Mouse (Mus musculus) embryonic facial prominence, embryonic 11.5 days (tissue): ENCODE data around the gene Acad12. TPM values are rescaled to one million over a fixed set of nuclear protein-coding genes. Genes with fewer than 3 reads are reported as not detected.
"Not testable (repeated sequence)": the region's sequence is repeated elsewhere in the genome, so short reads cannot be mapped to it uniquely, and the experiment has no call there.

Experiments used
- ATAC-seq: fragments of 200-750 bp; cut with Nextera tagmentation; replicated peaks from 2 replicates; pipeline ENCODE4 v1.8.0; 2017; ENCODE audit warnings: low read depth; ENCODE audit not compliant: insufficient number of reproducible peaks, low FRiP score, low TSS enrichment
- DNase-seq: peaks from one replicate; pipeline ENCODE4 v3.0.0-alpha.2; 2015; ENCODE audit warnings: low spot score
- H3K27ac ChIP-seq: fragments of 300-500 bp; sonication (generic); replicated peaks from 2 replicates; pipeline ENCODE4 v1.5.1; 2014; ENCODE audit warnings: mild to moderate bottlenecking, low read depth, low read length, control low read depth
- H3K27me3 ChIP-seq: fragments of 300-500 bp; sonication (generic); 2 replicates; pipeline ENCODE4 v1.6.1; 2014; ENCODE audit warnings: mild to moderate bottlenecking, low read length, moderate library complexity, mixed read lengths; ENCODE audit not compliant: control insufficient read depth, insufficient read depth
- H3K36me3 ChIP-seq: fragments of 300-500 bp; sonication (generic); replicated peaks from 2 replicates; pipeline ENCODE4 v1.6.1; 2014; ENCODE audit warnings: low read depth, mild to moderate bottlenecking, low read length, moderate library complexity, mixed read lengths; ENCODE audit not compliant: control insufficient read depth, insufficient read depth
- H3K4me1 ChIP-seq: fragments of 300-500 bp; sonication (generic); 2 replicates; pipeline ENCODE4 v1.6.1; 2014; ENCODE audit warnings: low read length, mixed read lengths; ENCODE audit not compliant: control insufficient read depth, insufficient read depth
- H3K4me2 ChIP-seq: fragments of 300-500 bp; sonication (generic); 2 replicates; pipeline ENCODE4 v1.6.1; 2014; ENCODE audit warnings: low read depth, mild to moderate bottlenecking, control low read depth, low read length, moderate library complexity
- H3K4me3 ChIP-seq: fragments of 300-500 bp; sonication (generic); 2 replicates; pipeline ENCODE4 v1.5.1; 2014; ENCODE audit warnings: low read depth, low read length, control low read depth
- H3K9ac ChIP-seq: fragments of 300-500 bp; sonication (generic); replicated peaks from 2 replicates; pipeline ENCODE4 v1.6.1; 2014; ENCODE audit warnings: mild to moderate bottlenecking, control low read depth, low read length
- H3K9me3 ChIP-seq: fragments of 300-500 bp; sonication (generic); replicated peaks from 2 replicates; pipeline ENCODE4 v1.6.1; 2016; ENCODE audit warnings: mild to moderate bottlenecking, low read length, inconsistent platforms, mixed read lengths; ENCODE audit not compliant: control insufficient read depth
- WGBS: fragments of 180-500 bp; shearing (Covaris S2); extraction: QIAGEN DNeasy Blood & Tissue Kit; methylation state at CpG from one replicate; pipeline ENCODE4 v1.1.7; 2014; 5-methylcytosine and 5-hydroxymethylcytosine counted together
- polyA plus RNA-seq: library from polyadenylated mRNA; unstranded; fragments of >200 nt; fragmentation: Nextera tagmentation; extraction: Ambion mirVana; gene quantifications from 2 replicates; pipeline ENCODE4 v1.2.1, GENCODE M21; 2014

The Acad12 gene
- polyA plus RNA-seq, 1 experiment from 2014 or later: 1.5 TPM

DNA sequence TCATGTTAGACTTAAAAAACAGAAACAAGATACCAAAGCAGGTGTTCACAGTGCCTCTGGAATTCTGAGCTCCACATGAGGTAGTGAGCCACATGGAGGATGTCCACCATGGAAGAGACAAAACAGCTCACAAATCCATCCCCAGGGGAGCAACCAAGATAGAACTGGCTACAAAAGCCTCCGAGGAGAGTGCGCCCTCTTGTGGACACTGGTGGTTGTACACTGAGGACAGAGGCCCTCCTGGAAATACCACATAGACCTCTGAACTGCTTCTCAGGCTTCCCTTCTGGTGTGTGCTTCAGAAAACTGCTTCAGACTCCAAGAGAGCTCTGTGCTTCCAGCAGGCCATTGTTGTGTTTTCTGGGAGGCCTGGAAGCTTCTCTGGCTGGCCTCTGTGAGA is 12.6 kb downstream of the Acad12 start:
- no peaks in the 10 kb centered on the region for H3K4me1 ChIP-seq
- H3K9ac ChIP-seq: no peak overlapping the region
- 2% methylated on average over 2 of the region's 2 CpGs for WGBS
- no peak overlapping the region for H3K4me3 ChIP-seq
- no peak overlapping the region for H3K4me2 ChIP-seq
- no peaks in the 10 kb centered on the region for H3K9me3 ChIP-seq
- no peak for ATAC-seq
- H3K36me3 ChIP-seq: no peaks in the 10 kb centered on the region
- peak; percentile 82 for DNase-seq
- H3K27me3 ChIP-seq: no peaks in the 10 kb centered on the region
- no peak overlapping the region for H3K27ac ChIP-seq

DNA sequence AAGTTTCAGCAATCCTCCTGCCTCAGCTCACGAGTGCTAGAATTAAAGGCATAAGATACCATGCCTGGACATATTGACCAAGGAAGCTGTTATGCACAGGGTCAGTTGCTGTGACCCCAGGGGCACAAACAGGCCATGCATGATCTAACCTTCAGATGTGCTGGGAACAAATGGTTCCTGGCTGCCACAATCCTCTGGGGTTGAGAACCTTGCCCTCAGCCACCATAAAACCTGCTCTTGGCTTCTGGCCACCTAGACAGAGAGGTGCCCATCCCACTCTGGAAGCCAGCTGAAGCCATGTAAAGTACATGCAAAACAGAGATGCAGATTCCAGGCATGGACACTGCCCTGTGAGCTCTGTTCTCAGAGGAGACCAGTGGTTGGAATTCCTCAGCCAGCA is 14.9 kb downstream of the Acad12 start:
- not testable (repeated sequence) for H3K9ac ChIP-seq, H3K4me3 ChIP-seq, H3K36me3 ChIP-seq, ATAC-seq, H3K27ac ChIP-seq, H3K27me3 ChIP-seq, DNase-seq, H3K9me3 ChIP-seq, H3K4me1 ChIP-seq, H3K4me2 ChIP-seq
- WGBS: 100% methylated on average over 1 of the region's 1 CpGs

DNA sequence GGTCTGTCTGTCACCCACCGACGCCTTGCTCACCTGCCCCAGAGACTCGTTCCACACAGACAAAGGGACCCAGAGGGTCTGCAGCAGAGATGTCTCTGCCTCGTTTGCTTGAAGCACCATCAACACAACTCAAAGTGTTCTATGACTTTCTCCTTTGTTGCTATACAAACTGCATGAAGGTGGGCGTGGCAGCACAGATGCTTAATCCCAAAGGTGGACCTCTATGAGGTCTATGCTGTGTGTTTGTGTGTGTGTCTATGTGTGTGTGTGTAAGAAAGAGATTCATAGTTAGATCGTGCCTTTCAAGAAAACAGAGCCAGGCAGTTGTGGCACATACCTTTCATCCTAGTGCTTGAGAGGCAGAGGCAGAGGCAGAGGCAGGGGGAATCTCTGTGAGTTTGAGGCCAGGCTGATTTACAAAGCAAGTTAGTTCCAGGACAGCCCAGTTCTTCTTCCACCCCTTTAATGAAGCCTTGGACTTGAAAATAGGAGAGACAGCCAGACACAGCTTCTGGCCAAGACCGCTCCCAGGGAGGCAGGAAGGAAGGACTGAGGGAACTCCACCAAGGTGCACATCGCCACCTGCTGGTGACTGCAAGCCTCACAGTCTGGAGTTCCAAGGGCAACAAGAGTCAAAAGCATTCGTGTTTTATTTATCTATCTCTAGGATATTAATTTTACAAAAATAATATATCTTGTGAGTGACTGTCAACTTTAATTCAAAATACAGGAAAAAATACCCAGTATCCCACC is 17.0 kb downstream of the Acad12 start:
- no peaks in the 10 kb centered on the region for H3K27me3 ChIP-seq
- no peaks in the 10 kb centered on the region for H3K36me3 ChIP-seq
- ATAC-seq: no peak
- H3K9me3 ChIP-seq: no peaks in the 10 kb centered on the region
- 32% methylated on average over 9 of the region's 9 CpGs for WGBS
- no peak overlapping the region for H3K4me3 ChIP-seq
- no peaks in the 10 kb centered on the region for H3K4me1 ChIP-seq
- no peak overlapping the region for H3K27ac ChIP-seq
- H3K4me2 ChIP-seq: no peak overlapping the region
- H3K9ac ChIP-seq: no peak overlapping the region
- peak; percentile 91 for DNase-seq

DNA sequence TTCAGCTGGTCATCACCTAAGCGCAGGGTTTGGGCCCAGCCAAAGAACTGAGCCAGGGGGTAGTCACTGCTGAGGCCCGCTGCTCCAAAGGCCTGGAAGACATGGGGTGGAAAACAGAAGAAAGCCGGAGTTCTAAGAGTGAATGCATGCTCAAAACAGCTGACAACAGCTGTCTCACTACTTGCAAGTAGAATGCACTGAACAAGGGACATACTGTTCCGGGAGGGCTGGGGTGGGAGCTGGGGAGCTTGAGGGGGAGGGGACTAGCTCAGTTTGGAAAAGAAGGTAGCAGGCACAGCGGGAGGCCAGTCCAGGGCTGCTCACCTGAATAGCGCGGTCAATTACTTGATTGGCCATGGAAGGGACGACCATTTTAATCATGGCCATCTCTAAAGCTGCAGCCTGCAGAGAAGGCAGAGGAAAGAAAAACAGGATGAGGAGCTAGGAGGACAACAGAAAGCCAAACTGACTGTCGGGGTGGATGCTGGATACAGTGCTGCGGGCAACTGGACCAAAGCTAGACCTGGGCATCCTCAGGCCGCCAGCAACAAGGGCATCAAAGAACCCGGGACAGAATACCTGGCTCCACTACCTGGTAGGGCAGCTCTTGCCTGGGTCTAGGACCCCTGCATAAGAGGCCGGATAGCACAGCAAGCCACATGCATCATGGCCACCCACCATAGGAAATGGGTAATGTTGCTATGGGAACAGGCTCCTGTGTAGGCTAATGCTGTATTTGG is 19.7 kb downstream of the Acad12 start:
- H3K27me3 ChIP-seq: no peaks in the 10 kb centered on the region
- 59% methylated on average over 13 of the region's 13 CpGs for WGBS
- no peaks in the 10 kb centered on the region for H3K4me1 ChIP-seq
- H3K4me3 ChIP-seq: no peak overlapping the region
- H3K36me3 ChIP-seq: no peaks in the 10 kb centered on the region
- H3K9me3 ChIP-seq: no peaks in the 10 kb centered on the region
- DNase-seq: no peak
- no peak overlapping the region for H3K27ac ChIP-seq
- no peak for ATAC-seq
- no peak overlapping the region for H3K9ac ChIP-seq
- H3K4me2 ChIP-seq: no peak overlapping the region

DNA sequence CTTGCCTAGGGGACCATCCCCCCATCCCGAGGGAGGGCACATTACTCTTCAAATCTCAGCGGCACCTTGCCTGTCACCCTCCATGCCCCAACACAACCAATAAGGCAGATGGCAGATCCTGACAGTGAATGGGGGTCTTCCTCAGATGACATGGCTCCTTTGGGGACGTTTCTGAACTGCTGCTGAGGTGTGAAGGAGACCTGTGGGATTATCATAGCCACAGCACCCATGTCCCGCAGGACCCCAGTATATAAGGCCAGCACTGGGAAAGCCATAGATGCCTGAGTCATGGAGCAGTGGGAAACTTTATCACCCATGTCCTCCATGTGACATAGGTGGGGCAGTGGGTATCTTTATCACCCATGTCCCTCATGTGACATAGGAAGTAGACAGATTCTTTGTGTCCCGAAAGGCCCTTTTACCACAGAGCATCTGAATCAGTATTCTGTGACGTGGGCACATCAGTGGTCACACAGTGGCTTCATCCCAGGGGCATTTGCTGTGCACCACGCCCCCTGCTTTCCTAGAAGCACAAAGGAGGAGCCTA is 20.7 kb downstream of the Acad12 start:
- Histone ChIP-seq H3K9me3 (no peaks in the 10 kb centered on the region), H3K9ac (no peak overlapping the region), H3K27me3 (no peaks in the 10 kb centered on the region), H3K4me3 (no peak overlapping the region), H3K36me3 (no peaks in the 10 kb centered on the region), H3K27ac (no peak overlapping the region), H3K4me2 (no peak overlapping the region), H3K4me1 (no peaks in the 10 kb centered on the region)
- WGBS: 77% methylated on average over 7 of the region's 7 CpGs
- ATAC-seq (no peak), DNase-seq (no peak)

DNA sequence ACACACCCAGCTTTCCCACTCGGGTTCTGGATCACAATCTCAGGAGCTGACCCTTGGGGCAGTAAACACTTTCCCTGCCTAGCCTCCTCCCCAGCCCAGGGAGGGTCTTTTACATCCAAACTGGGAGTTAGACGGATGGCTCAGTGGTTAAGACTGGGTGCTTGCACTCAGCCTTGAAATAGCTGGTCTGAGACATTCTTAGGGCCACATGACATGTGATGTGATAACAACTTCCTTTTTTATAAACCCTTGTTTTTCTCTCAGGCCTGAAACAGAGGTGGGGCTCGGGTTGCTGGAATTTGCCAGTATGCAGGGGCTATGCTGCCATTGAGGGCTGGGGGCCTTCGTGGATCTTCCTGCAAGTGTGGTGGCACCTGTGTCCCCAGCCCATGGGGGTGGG is 21.4 kb downstream of the Acad12 start:
- Histone ChIP-seq H3K9ac (no peak overlapping the region), H3K4me2 (no peak overlapping the region), H3K36me3 (no peaks in the 10 kb centered on the region), H3K27me3 (no peaks in the 10 kb centered on the region), H3K9me3 (no peaks in the 10 kb centered on the region), H3K27ac (no peak overlapping the region), H3K4me1 (no peaks in the 10 kb centered on the region), H3K4me3 (no peak overlapping the region)
- ATAC-seq: no peak
- 73% methylated on average over 4 of the region's 4 CpGs for WGBS
- no peak for DNase-seq

DNA sequence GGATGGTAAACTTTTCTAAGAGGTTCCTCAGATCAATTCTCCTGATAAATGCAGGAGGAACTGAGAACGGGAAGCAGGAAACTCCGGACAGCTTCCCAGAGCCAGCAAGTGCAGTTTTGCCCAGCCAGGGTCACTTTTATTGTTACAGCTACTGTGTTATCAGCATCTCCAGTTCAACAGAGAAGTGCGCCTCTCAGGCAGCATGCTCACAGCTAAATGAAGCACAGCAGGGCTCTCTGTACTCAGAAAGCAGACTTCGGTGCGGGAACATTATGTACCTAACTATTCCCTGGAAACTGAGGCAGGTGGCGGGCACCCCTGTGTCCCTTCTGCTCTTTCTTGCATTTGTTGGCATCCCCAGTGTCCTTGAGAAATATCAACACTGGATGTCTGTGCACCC is 22.5 kb downstream of the Acad12 start:
- no peaks in the 10 kb centered on the region for H3K27me3 ChIP-seq
- H3K9me3 ChIP-seq: no peaks in the 10 kb centered on the region
- H3K36me3 ChIP-seq: no peaks in the 10 kb centered on the region
- no peak overlapping the region for H3K4me3 ChIP-seq
- no peak overlapping the region for H3K27ac ChIP-seq
- H3K4me1 ChIP-seq: no peaks in the 10 kb centered on the region
- no peak for ATAC-seq
- H3K4me2 ChIP-seq: no peak overlapping the region
- H3K9ac ChIP-seq: no peak overlapping the region
- no peak for DNase-seq
- WGBS: 81% methylated on average over 6 of the region's 6 CpGs

DNA sequence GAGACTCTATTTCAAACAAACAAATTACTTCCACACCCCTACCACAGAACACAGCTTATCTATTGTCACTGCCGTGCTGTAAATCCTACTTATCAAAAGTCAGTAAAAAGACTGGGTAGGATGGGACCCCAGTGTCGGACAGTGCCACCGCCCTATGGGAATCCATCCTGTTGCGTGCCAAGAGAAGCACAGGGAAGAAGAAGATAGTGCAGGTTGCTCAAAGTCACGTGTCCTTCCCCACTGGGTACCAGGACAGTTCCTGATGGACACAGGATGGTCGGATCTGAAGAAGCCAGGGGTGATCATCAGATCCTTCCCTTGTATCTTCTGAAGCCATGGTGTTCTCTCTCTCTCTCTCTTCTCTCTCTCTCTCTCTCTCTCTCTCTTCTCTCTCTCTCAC is 23.0 kb downstream of the Acad12 start:
- H3K27ac ChIP-seq: no peak overlapping the region
- H3K4me3 ChIP-seq: no peak overlapping the region
- H3K9me3 ChIP-seq: no peaks in the 10 kb centered on the region
- H3K36me3 ChIP-seq: no peaks in the 10 kb centered on the region
- no peak for DNase-seq
- H3K4me2 ChIP-seq: no peak overlapping the region
- no peak for ATAC-seq
- 83% methylated on average over 6 of the region's 6 CpGs for WGBS
- H3K27me3 ChIP-seq: no peaks in the 10 kb centered on the region
- H3K4me1 ChIP-seq: no peaks in the 10 kb centered on the region
- no peak overlapping the region for H3K9ac ChIP-seq
